Mouse (Mus musculus): ENCODE data around the gene Eif4g3. TPM values are rescaled to one million over a fixed set of nuclear protein-coding genes. Genes with fewer than 3 reads are reported as not detected.

Eif4g3 gene
- total and polyA plus RNA-seq, 3 experiments = 29.1 to 43.7 (median 39.7) TPM

- H3K27ac ChIP-seq = no peak overlapping the region
- no peak overlapping the region for H3K4me3 ChIP-seq
- DNase-seq = no peak
- no peaks in the 10 kb centered on the region for H3K27me3 ChIP-seq (ENCODE audit: control insufficient read depth, insufficient read depth, low read length)
- intact Hi-C loops (cut with DNase I) = no loop called here
- peaks cover 4% of the 10 kb centered on the region for H3K4me1 ChIP-seq (ENCODE audit: control insufficient read depth, insufficient read depth, low read length)
- whole genome bisulfite sequencing = 65% methylated on average over 6 of the region's 6 CpGs
- 0 out of 2 replicates have a peak, but pooled peaks cover 3% of the 10 kb centered on the region for H3K79me2 ChIP-seq (replicated peaks; ENCODE audit: control insufficient read depth, insufficient read depth, low read length)
- H3K36me3 ChIP-seq (ENCODE audit: control insufficient read depth, insufficient read depth, low read length) = no peaks in the 10 kb centered on the region
- TF ChIP-seq EP300 (IDR thresholded peaks at IDR 0.05; ENCODE audit: insufficient read depth, low read depth, low read length) (no peak), CTCF (IDR thresholded peaks at IDR 0.05) (no peak), POLR2A (IDR thresholded peaks at IDR 0.05; ENCODE audit: insufficient read depth, low read depth, low read length) (no peak)
- no peak overlapping the region for H3K9ac ChIP-seq (ENCODE audit: low read depth, low read length)
Measured at GRCm38 (mm10) chr4:138074896-138075584, 82.2 kb downstream of the Eif4g3 start.

GRCm38 (mm10) chr4:138077663-138078295 lies 85.0 kb downstream of the Eif4g3 start:
- Histone ChIP-seq H3K27ac (no peak overlapping the region), H3K9ac (ENCODE audit: low read depth, low read length) (no peak overlapping the region), H3K4me1 (ENCODE audit: control insufficient read depth, insufficient read depth, low read length) (peaks cover 4% of the 10 kb centered on the region), H3K36me3 (ENCODE audit: control insufficient read depth, insufficient read depth, low read length) (no peaks in the 10 kb centered on the region), H3K27me3 (ENCODE audit: control insufficient read depth, insufficient read depth, low read length) (no peaks in the 10 kb centered on the region), H3K4me3 (no peak overlapping the region), H3K79me2 (replicated peaks; ENCODE audit: control insufficient read depth, insufficient read depth, low read length) (0 out of 2 replicates have a peak, but pooled peaks cover 3% of the 10 kb centered on the region)
- WGBS = 77% methylated on average over 3 of the region's 3 CpGs
- intact Hi-C loops (cut with DNase I) = no loop called here
- DNase-seq = no peak
- TF ChIP-seq EP300 (IDR thresholded peaks at IDR 0.05; ENCODE audit: insufficient read depth, low read depth, low read length) (no peak), POLR2A (IDR thresholded peaks at IDR 0.05; ENCODE audit: insufficient read depth, low read depth, low read length) (no peak), CTCF (IDR thresholded peaks at IDR 0.05) (no peak)

- H3K27me3 ChIP-seq (ENCODE audit: control insufficient read depth, insufficient read depth, low read length) = no peaks in the 10 kb centered on the region
Measured at GRCm38 (mm10) chr4:138079234-138079633, 86.4 kb downstream of the Eif4g3 start.

GRCm38 (mm10) chr4:138082466-138082865 lies 89.6 kb downstream of the Eif4g3 start:
- intact Hi-C loops (cut with DNase I) = no loop called here
- H3K36me3 ChIP-seq (ENCODE audit: control insufficient read depth, insufficient read depth, low read length) = no peaks in the 10 kb centered on the region
- 83% methylated on average over 8 of the region's 8 CpGs for WGBS
- H3K4me3 ChIP-seq = no peak overlapping the region
- no peaks in the 10 kb centered on the region for H3K27me3 ChIP-seq (ENCODE audit: control insufficient read depth, insufficient read depth, low read length)
- H3K4me1 ChIP-seq (ENCODE audit: control insufficient read depth, insufficient read depth, low read length) = no peaks in the 10 kb centered on the region
- H3K9ac ChIP-seq (ENCODE audit: low read depth, low read length) = no peak overlapping the region
- no peak overlapping the region for H3K27ac ChIP-seq
- no peak for DNase-seq
- TF ChIP-seq CTCF (IDR thresholded peaks at IDR 0.05) (no peak), EP300 (IDR thresholded peaks at IDR 0.05; ENCODE audit: insufficient read depth, low read depth, low read length) (no peak), POLR2A (IDR thresholded peaks at IDR 0.05; ENCODE audit: insufficient read depth, low read depth, low read length) (no peak)
- H3K79me2 ChIP-seq (replicated peaks; ENCODE audit: control insufficient read depth, insufficient read depth, low read length) = 0 out of 2 replicates have a peak, but pooled peaks cover 3% of the 10 kb centered on the region

More at GRCm38 (mm10) chr4:138079234-138079633, 86.4 kb downstream of the Eif4g3 start:
- 96% methylated on average over 5 of the region's 5 CpGs for WGBS
- no peak for DNase-seq
- Histone ChIP-seq H3K9ac (ENCODE audit: low read depth, low read length) (no peak overlapping the region), H3K4me1 (ENCODE audit: control insufficient read depth, insufficient read depth, low read length) (no peaks in the 10 kb centered on the region), H3K27ac (no peak overlapping the region), H3K4me3 (no peak overlapping the region), H3K79me2 (replicated peaks; ENCODE audit: control insufficient read depth, insufficient read depth, low read length) (0 out of 2 replicates have a peak, but pooled peaks cover 3% of the 10 kb centered on the region), H3K36me3 (ENCODE audit: control insufficient read depth, insufficient read depth, low read length) (no peaks in the 10 kb centered on the region)
- TF ChIP-seq EP300 (IDR thresholded peaks at IDR 0.05; ENCODE audit: insufficient read depth, low read depth, low read length) = no peak
- no peak for TF ChIP-seq POLR2A (IDR thresholded peaks at IDR 0.05; ENCODE audit: insufficient read depth, low read depth, low read length)
- no peak for TF ChIP-seq CTCF (IDR thresholded peaks at IDR 0.05)
- intact Hi-C loops (cut with DNase I) = no loop called here

GRCm38 (mm10) chr4:138084103-138084502 lies 91.3 kb downstream of the Eif4g3 start:
- Histone ChIP-seq H3K4me3 (no peak overlapping the region), H3K79me2 (replicated peaks; ENCODE audit: control insufficient read depth, insufficient read depth, low read length) (0 out of 2 replicates have a peak, but pooled peaks cover 1% of the 10 kb centered on the region), H3K36me3 (ENCODE audit: control insufficient read depth, insufficient read depth, low read length) (no peaks in the 10 kb centered on the region), H3K27ac (no peak overlapping the region), H3K9ac (ENCODE audit: low read depth, low read length) (no peak overlapping the region), H3K27me3 (ENCODE audit: control insufficient read depth, insufficient read depth, low read length) (no peaks in the 10 kb centered on the region), H3K4me1 (ENCODE audit: control insufficient read depth, insufficient read depth, low read length) (no peaks in the 10 kb centered on the region)
- intact Hi-C loops (cut with DNase I) = no loop called here
- no peak for DNase-seq
- 66% methylated on average over 8 of the region's 8 CpGs for WGBS
- no peak for TF ChIP-seq CTCF (IDR thresholded peaks at IDR 0.05)
- TF ChIP-seq EP300 (IDR thresholded peaks at IDR 0.05; ENCODE audit: insufficient read depth, low read depth, low read length) = no peak
- no peak for TF ChIP-seq POLR2A (IDR thresholded peaks at IDR 0.05; ENCODE audit: insufficient read depth, low read depth, low read length)
